Mouse (Mus musculus): ENCODE results near the gene Cps1. TPM values are rescaled to one million over a fixed set of nuclear protein-coding genes. Genes with fewer than 3 reads are reported as not detected.

Gene Cps1
- total RNA-seq (2012; rRNA removed) (0.13 TPM in 2 replicates), total RNA-seq (2014; rRNA removed) (0.05 TPM in 1 of 2 replicates, not detected in the other), polyA plus RNA-seq (2012; ENCODE audit: insufficient read length, low read depth) (not detected in 2 replicates)

DNA sequence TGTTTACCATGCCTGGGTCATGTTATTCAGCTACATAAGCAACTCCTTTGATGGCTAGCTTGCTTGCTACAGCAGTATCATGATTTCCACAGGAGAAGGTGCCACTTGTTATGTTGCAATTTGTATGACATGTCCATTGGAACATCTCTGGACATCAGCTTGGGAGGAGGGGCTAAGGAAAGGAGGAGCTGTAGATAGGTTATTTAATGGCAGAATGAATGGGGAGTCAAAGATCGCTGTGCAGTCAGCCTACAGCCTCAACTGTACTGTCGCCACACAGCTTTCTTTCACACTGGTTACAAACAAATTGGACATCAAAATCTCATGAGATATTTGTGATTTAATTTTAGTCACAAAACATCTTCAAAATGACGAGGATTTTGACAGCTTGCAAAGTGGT, at the start of gene Cps1:
Gene Cps1 (plus strand): TSS at position 230 of the 400 bp plus-strand sequence.
- in situ Hi-C loops (cut with MboI; ENCODE audit: low pct_ligation_motif_present, low pct_unique_long_range_greater_than_20kb, low sequenced_read_pairs): no loop called here
- TF ChIP-seq TBP (conservative IDR thresholded peaks at IDR 0.05; ENCODE audit: low read depth, low read length) (no peak), HCFC1 (IDR thresholded peaks at IDR 0.05; ENCODE audit: low read depth, low read length) (no peak), BHLHE40 (IDR thresholded peaks at IDR 0.05; ENCODE audit: low read depth, low read length) (no peak), RAD21 (IDR thresholded peaks at IDR 0.05; ENCODE audit: low read depth, low read length) (no peak), EP300 (IDR thresholded peaks at IDR 0.05; ENCODE audit: low read length) (no peak), JUND (conservative IDR thresholded peaks at IDR 0.05; ENCODE audit: low read depth, low read length) (no peak), SMC3 (IDR thresholded peaks at IDR 0.05; ENCODE audit: low read depth, low read length) (no peak), MYC (IDR thresholded peaks at IDR 0.05; ENCODE audit: low read depth, low read length) (no peak), USF1 (IDR thresholded peaks at IDR 0.05; ENCODE audit: low read depth, low read length) (no peak), CHD2 (IDR thresholded peaks at IDR 0.05; ENCODE audit: low read length) (no peak), KAT2A (IDR thresholded peaks at IDR 0.05; ENCODE audit: insufficient replicate concordance, low read length) (no peak), ZC3H11A (IDR thresholded peaks at IDR 0.05; ENCODE audit: low read depth, low read length) (no peak), ZMIZ1 (IDR thresholded peaks at IDR 0.05; ENCODE audit: low read depth, low read length) (no peak), MAZ (IDR thresholded peaks at IDR 0.05; ENCODE audit: low read depth, low read length) (no peak), ELF1 (IDR thresholded peaks at IDR 0.05; ENCODE audit: low read depth, low read length) (no peak)
- no peak within 1 kb of the TSS for H3K4me2 ChIP-seq (ENCODE audit: insufficient read depth, low read depth, poor library complexity, severe bottlenecking)

DNA sequence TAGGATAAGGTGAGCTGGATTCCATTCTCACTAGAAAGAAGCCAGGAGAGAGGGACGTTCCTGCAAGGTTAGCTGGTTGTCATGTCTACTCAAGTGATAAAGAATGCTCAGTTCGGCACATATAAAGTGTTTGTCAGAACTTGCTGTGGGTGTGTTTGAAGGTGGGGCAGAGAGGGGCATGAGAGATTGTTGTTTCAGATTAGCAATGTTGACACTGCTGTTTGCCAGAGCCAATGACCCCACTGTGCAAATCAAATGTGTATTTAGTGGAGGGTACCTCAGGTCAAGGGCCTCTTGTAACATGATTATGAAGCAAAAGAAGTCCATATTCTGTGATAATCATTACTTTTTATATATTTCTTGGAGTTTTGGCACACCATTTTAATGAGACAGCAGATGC, 45.1 kb upstream of the Cps1 start:
- Histone ChIP-seq H3K27ac (ENCODE audit: insufficient read depth, low read depth) (no peak overlapping the region), H3K9me3 (replicated peaks; ENCODE audit: low read length) (no peaks in the 10 kb centered on the region), H3K36me3 (replicated peaks in 1 of 2; ENCODE audit: control insufficient read depth in 1 of 2, insufficient read depth in 1 of 2, low read length in 1 of 2) (no peaks in the 10 kb centered on the region), H3K4me1 (ENCODE audit: control insufficient read depth in 1 of 2, insufficient read depth in 2 of 2) (no peaks in the 10 kb centered on the region), H3K4me2 (ENCODE audit: insufficient read depth, low read depth, poor library complexity, severe bottlenecking) (no peak overlapping the region), H3K4me3 (replicated peaks in 1 of 3; ENCODE audit: low read depth in 2 of 3, low read length in 2 of 3, poor library complexity in 1 of 3) (no peak overlapping the region), H3K9ac (ENCODE audit: insufficient read depth, low read depth) (no peak overlapping the region), H3K27me3 (replicated peaks) (no peaks in the 10 kb centered on the region), H3K79me2 (replicated peaks; ENCODE audit: control insufficient read depth, extremely low read depth, insufficient read depth, poor library complexity, severe bottlenecking) (no peaks in the 10 kb centered on the region)
- TF ChIP-seq BHLHE40 (IDR thresholded peaks at IDR 0.05; ENCODE audit: low read depth, low read length) (no peak), ZNF384 (IDR thresholded peaks at IDR 0.05; ENCODE audit: low read depth, low read length) (no peak), TBP (conservative IDR thresholded peaks at IDR 0.05; ENCODE audit: low read depth, low read length) (no peak), ELF1 (IDR thresholded peaks at IDR 0.05; ENCODE audit: low read depth, low read length) (no peak), PAX5 (IDR thresholded peaks at IDR 0.05; ENCODE audit: low read length) (no peak), ZMIZ1 (IDR thresholded peaks at IDR 0.05; ENCODE audit: low read depth, low read length) (no peak)
- in situ Hi-C loops (cut with MboI; ENCODE audit: low pct_ligation_motif_present, low pct_unique_long_range_greater_than_20kb, low sequenced_read_pairs): no loop called here
- no peak for DNase-seq (ENCODE audit: extremely low read depth)
- dilution Hi-C loops (cut with MboI; ENCODE audit: extremely low pct_ligation_motif_present, extremely low pct_unique_long_range_greater_than_20kb, low sequenced_read_pairs): no loop called here

More for the DNA sequence above, at the start of gene Cps1:
- no peaks in the 10 kb centered on the region for H3K36me3 ChIP-seq (replicated peaks in 1 of 2; ENCODE audit: control insufficient read depth in 1 of 2, insufficient read depth in 1 of 2, low read length in 1 of 2)
- DNase-seq (ENCODE audit: extremely low read depth): no peak
- dilution Hi-C loops (cut with MboI; ENCODE audit: extremely low pct_ligation_motif_present, extremely low pct_unique_long_range_greater_than_20kb, low sequenced_read_pairs): no loop called here
- H3K79me2 ChIP-seq (replicated peaks; ENCODE audit: control insufficient read depth, extremely low read depth, insufficient read depth, poor library complexity, severe bottlenecking): no peaks in the 10 kb centered on the region
- H3K27me3 ChIP-seq (replicated peaks): no peaks in the 10 kb centered on the region
- H3K27ac ChIP-seq (ENCODE audit: insufficient read depth, low read depth): no peak within 1 kb of the TSS
- H3K9me3 ChIP-seq (replicated peaks; ENCODE audit: low read length): no peaks in the 10 kb centered on the region
- H3K4me3 ChIP-seq (replicated peaks in 1 of 3; ENCODE audit: low read depth in 2 of 3, low read length in 2 of 3, poor library complexity in 1 of 3): no peak within 1 kb of the TSS
- H3K9ac ChIP-seq (ENCODE audit: insufficient read depth, low read depth): no peak within 1 kb of the TSS
- no peaks in the 10 kb centered on the region for H3K4me1 ChIP-seq (ENCODE audit: control insufficient read depth in 1 of 2, insufficient read depth in 2 of 2)

Data from CH12.LX (cell line).